Mouse (Mus musculus) left cerebral cortex, postnatal 14 days (tissue): ENCODE measurements around the gene Fam76b. TPM values are rescaled to one million over a fixed set of nuclear protein-coding genes. Genes with fewer than 3 reads are reported as not detected.

Experiments used
- total RNA-seq, 2 experiments: library from RNA; stranded (reverse); gene quantifications; 2 replicates each; pipeline ENCODE4 v1.2.3; 2021

Gene Fam76b
- total RNA-seq, 2 experiments from 2014 or later = 16.9 to 19.6 TPM

Other genes starting within 250 kb of the Fam76b start
- gene Mtmr2, start 79.3 kb upstream of the Fam76b start, total RNA-seq = 10 to 100 TPM; 44.2 to 46.0 TPM
- 10 to 100 TPM; 15.1 to 17.1 TPM for gene Cep57, start 609 bp upstream of the Fam76b start, total RNA-seq